Mouse (Mus musculus): ENCODE measurements around the gene Fam206a. TPM values are rescaled to one million over a fixed set of nuclear protein-coding genes. Genes with fewer than 3 reads are reported as not detected.

Gene Fam206a
- total and polyA plus RNA-seq, 3 experiments, result 7.7 to 50.6 (median 8.1) TPM

DNA sequence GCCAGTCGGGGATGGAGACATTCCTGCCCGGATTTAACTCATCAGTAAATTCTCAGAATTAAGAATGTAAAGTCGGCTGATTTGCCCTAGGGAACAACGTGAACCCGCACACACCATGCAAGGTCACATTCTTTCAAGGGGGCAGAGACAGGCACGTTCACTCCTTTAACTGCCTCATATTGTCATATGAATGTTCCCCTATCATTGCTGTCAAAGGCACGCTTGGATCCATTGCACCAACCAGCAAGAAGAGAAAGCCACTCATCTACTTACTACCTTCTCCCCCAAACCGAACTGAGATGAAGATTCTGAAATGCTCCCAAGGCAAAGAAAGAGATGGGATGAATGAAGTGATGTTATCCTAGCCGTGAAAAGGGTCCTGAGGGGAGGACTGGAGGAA is 56.6 kb downstream of the Fam206a start:
- TF ChIP-seq GATA1 (IDR thresholded peaks at IDR 0.05; ENCODE audit: borderline replicate concordance, low read length), result no peak
- no peak for TF ChIP-seq TAL1 (conservative IDR thresholded peaks at IDR 0.05; ENCODE audit: low read depth, low read length)
- TF ChIP-seq CTCF (IDR thresholded peaks at IDR 0.05; ENCODE audit: low read depth, low read length), result no peak
- TF ChIP-seq GATA2 (IDR thresholded peaks at IDR 0.05; ENCODE audit: borderline replicate concordance, low read depth, low read length), result no peak
- H3K4me1 ChIP-seq (ENCODE audit: insufficient read depth, low read depth, low read length), result peaks cover 29% of the 10 kb centered on the region
- 0 out of 2 replicates have a peak, but pooled peaks cover 3% of the 10 kb centered on the region for H3K27me3 ChIP-seq (ENCODE audit: insufficient read depth, low read length)
- no peak for ATAC-seq (ENCODE audit: extremely low read depth, insufficient number of reproducible peaks, low FRiP score, poor library complexity, severe bottlenecking)
- no peak for DNase-seq (ENCODE audit: low spot score)
- H3K36me3 ChIP-seq (replicated peaks), result no peaks in the 10 kb centered on the region
- no peaks in the 10 kb centered on the region for H3K9me3 ChIP-seq (replicated peaks)
- no peak overlapping the region for H3K4me3 ChIP-seq (ENCODE audit: low read depth, low read length)

Other genes with a start within 250 kb of the Fam206a start
- not detected in 2 replicates for gene Gm26657, start 62.3 kb upstream of the Fam206a start, total RNA-seq (2014; fragmentation: Nextera tagmentation)
- gene Gm26657, start 62.3 kb upstream of the Fam206a start, total RNA-seq (2017), result not detected in 2 replicates
- gene Gm26657, start 62.3 kb upstream of the Fam206a start, polyA plus RNA-seq (2012), result not detected in 2 replicates
- not detected in 2 replicates for gene Actl7b, start 60.9 kb upstream of the Fam206a start, total RNA-seq (2014; fragmentation: Nextera tagmentation)
- gene Actl7b, start 60.9 kb upstream of the Fam206a start, total RNA-seq (2017), result not detected in 2 replicates
- gene Actl7b, start 60.9 kb upstream of the Fam206a start, polyA plus RNA-seq (2012), result 0.03 TPM in 1 of 2 replicates, not detected in the other
- not detected in 2 replicates for gene Actl7a, start 58.9 kb upstream of the Fam206a start, total RNA-seq (2014; fragmentation: Nextera tagmentation)
- gene Actl7a, start 58.9 kb upstream of the Fam206a start, total RNA-seq (2017), result 0.11 TPM in 1 of 2 replicates, not detected in the other
- gene Actl7a, start 58.9 kb upstream of the Fam206a start, polyA plus RNA-seq (2012), result not detected in 2 replicates
- 35.1 and 52.5 TPM in 2 replicates for gene Elp1, start within 50 bp of the Fam206a start, total RNA-seq (2014; fragmentation: Nextera tagmentation)
- gene Elp1, start within 50 bp of the Fam206a start, total RNA-seq (2017), result 43.5 and 44.4 TPM in 2 replicates
- gene Elp1, start within 50 bp of the Fam206a start, polyA plus RNA-seq (2012), result 3.8 and 4.0 TPM in 2 replicates
- gene Ctnnal1, start 62.8 kb downstream of the Fam206a start, total RNA-seq (2014; fragmentation: Nextera tagmentation), result 3.7 and 8.8 TPM in 2 replicates
- gene Ctnnal1, start 62.8 kb downstream of the Fam206a start, total RNA-seq (2017), result 15.8 and 16.6 TPM in 2 replicates
- gene Ctnnal1, start 62.8 kb downstream of the Fam206a start, polyA plus RNA-seq (2012), result 6.2 and 9.2 TPM in 2 replicates
- gene Tmem245, start 145.1 kb downstream of the Fam206a start, total RNA-seq (2014; fragmentation: Nextera tagmentation), result 28.8 and 34.8 TPM in 2 replicates
- gene Tmem245, start 145.1 kb downstream of the Fam206a start, total RNA-seq (2017), result 9.1 and 10.2 TPM in 2 replicates
- gene Tmem245, start 145.1 kb downstream of the Fam206a start, polyA plus RNA-seq (2012), result 0.52 and 0.90 TPM in 2 replicates
- not detected in 2 replicates for gene Frrs1l, start 188.0 kb downstream of the Fam206a start, total RNA-seq (2014; fragmentation: Nextera tagmentation)
- 0.05 and 0.06 TPM in 2 replicates for gene Frrs1l, start 188.0 kb downstream of the Fam206a start, total RNA-seq (2017)
- gene Frrs1l, start 188.0 kb downstream of the Fam206a start, polyA plus RNA-seq (2012), result not detected in 2 replicates